Mouse (Mus musculus) MEL (cell line): ENCODE measurements around the gene Edar.

Source experiments
- CTCF ChIP-seq, 3 experiments: IDR thresholded peaks in 2 of 3; conservative IDR thresholded peaks in 1 of 3; 2 replicates each; pipeline ENCODE4 v1.5.1; 2011 to 2012; ENCODE audit warnings: low read length in 3 of 3, low read depth in 2 of 3, mild to moderate bottlenecking in 2 of 3, improper control_type of control experiment in 1 of 3, inconsistent platforms in 1 of 3, mixed read lengths in 1 of 3, moderate library complexity in 1 of 3; ENCODE audit not compliant: control insufficient read depth in 1 of 3, insufficient read depth in 1 of 3, poor library complexity in 1 of 3, severe bottlenecking in 1 of 3
- E2F4 ChIP-seq: IDR thresholded peaks from 2 replicates; pipeline ENCODE4 v1.6.1; 2011; ENCODE audit warnings: low read depth, low read length, improper control_type of control experiment, borderline replicate concordance
- EP300 ChIP-seq, 2 experiments: IDR thresholded peaks; 2 replicates each; pipeline ENCODE4 v1.6.1; 2011; ENCODE audit warnings: improper control_type of control experiment in 2 of 2, low read length in 2 of 2, low read depth in 1 of 2, mild to moderate bottlenecking in 1 of 2
- ETS1 ChIP-seq: IDR thresholded peaks from 2 replicates; pipeline ENCODE4 v1.6.1; 2012; ENCODE audit warnings: low read depth, mild to moderate bottlenecking, inconsistent platforms, low read length, improper control_type of control experiment, moderate library complexity
- GATA1 ChIP-seq: IDR thresholded peaks from 2 replicates; pipeline ENCODE4 v1.6.1; 2011; ENCODE audit warnings: low read depth, low read length, improper control_type of control experiment
- MYC ChIP-seq: IDR thresholded peaks from 2 replicates; pipeline ENCODE4 v1.6.1; 2011; ENCODE audit warnings: low read depth, mild to moderate bottlenecking, low read length, improper control_type of control experiment, moderate library complexity
- POLR2A ChIP-seq, 2 experiments: IDR thresholded peaks; 2 replicates each; pipeline ENCODE4 v1.6.1; 2011 to 2012; ENCODE audit warnings: low read length in 2 of 2, mild to moderate bottlenecking in 2 of 2, control low read depth in 1 of 2, improper control_type of control experiment in 1 of 2, low read depth in 1 of 2, moderate library complexity in 1 of 2; ENCODE audit not compliant: control insufficient read depth in 1 of 2, insufficient read depth in 1 of 2, poor library complexity in 1 of 2
- RCOR1 ChIP-seq: IDR thresholded peaks from 2 replicates; pipeline ENCODE4 v1.6.1; 2012; ENCODE audit warnings: low read depth, mild to moderate bottlenecking, inconsistent platforms, low read length, improper control_type of control experiment
- TBP ChIP-seq: IDR thresholded peaks from 2 replicates; pipeline ENCODE4 v1.8.0; 2011; ENCODE audit warnings: low read depth, low read length, improper control_type of control experiment
- TCF12 ChIP-seq: IDR thresholded peaks from 2 replicates; pipeline ENCODE4 v1.6.1; 2014; ENCODE audit warnings: low read depth, mild to moderate bottlenecking, inconsistent platforms, low read length, improper control_type of control experiment, moderate library complexity
- ZNF384 ChIP-seq: IDR thresholded peaks from 2 replicates; pipeline ENCODE4 v1.6.1; 2012; ENCODE audit warnings: low read depth, mild to moderate bottlenecking, inconsistent platforms, low read length, improper control_type of control experiment

GRCm38 (mm10) chr10:58559098-58559497 lies 116.4 kb downstream of the Edar start:
- TF ChIP-seq RCOR1 (0 out of 2 replicates have a peak, but pooled peaks have one; percentile 32), EP300 (IDR thresholded peaks at IDR 0.05; ENCODE audit: low read depth in 1 of 2, low read length in 2 of 2) (no peak), CTCF (IDR thresholded peaks at IDR 0.05 in 2 of 3, conservative IDR thresholded peaks at IDR 0.05 in 1 of 3; ENCODE audit: control insufficient read depth in 1 of 3, insufficient read depth in 1 of 3, low read depth in 2 of 3, low read length in 3 of 3, poor library complexity in 1 of 3, severe bottlenecking in 1 of 3) (peak; percentile 66 to 87 (median 74)), TBP (no peak), ETS1 (no peak), E2F4 (no peak), MYC (0 out of 2 replicates have a peak, but pooled peaks have one; percentile 23), POLR2A (IDR thresholded peaks at IDR 0.05; ENCODE audit: control insufficient read depth in 1 of 2, insufficient read depth in 1 of 2, low read depth in 1 of 2, low read length in 2 of 2, poor library complexity in 1 of 2) (no peak), GATA1 (peak; percentile 23; the same call in 1 of the 2 replicates), TCF12 (no peak), ZNF384 (peak; percentile 81)
